Mouse (Mus musculus): ENCODE measurements at regions not wholly inside any gene's neighbourhood (a gene's known extent, or its start where the extent isn't known, plus 50 kb on each side); places are given as distances from the start of the nearest gene placed in this dataset.
A peak's percentile ranks its signal among the peaks of the same experiment; 100 is the strongest.

DNA sequence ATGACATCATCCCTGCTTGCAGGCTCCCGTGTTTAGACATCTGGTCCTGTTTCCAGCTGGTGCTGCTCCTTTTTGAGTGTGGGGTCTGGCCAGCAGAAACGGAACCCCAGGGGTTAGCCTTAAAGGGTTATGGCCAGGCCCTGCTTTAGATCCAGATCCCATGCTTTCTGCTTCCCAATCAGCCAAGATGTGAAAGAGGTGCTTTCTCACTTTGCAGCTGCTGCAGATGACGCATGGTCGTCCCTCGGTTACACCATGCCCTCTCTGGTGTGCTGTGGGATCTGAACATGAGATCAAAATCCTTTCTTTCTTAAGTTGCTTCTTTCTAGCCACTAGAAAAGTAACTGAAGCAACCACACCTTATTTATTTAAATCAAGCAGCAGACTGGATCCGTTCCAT lies 1399.1 kb upstream of the Lrrc6 start:
- DNase-seq = no peak

DNA sequence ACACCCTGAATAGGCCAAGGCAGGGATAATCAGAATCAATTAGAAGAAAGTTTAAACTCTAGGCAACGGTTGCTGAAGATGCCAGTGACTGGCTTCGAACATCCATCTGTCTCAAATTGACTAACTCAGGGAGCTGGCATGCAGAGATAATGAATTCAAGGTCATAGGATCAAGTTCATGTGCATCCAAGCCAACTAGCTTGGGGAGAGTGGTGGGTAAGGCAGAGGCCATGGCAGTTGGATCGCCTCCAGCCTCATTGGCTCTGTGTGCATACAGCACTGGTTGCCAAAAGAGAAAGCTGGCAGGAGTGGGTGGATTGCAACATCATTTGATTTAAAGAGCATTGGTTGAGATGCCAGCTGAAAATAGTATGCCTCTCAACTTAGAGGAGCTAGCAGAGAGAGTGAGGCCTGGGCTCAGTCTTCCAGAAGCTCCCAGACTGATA lies 1398.3 kb upstream of the Lrrc6 start:
- peak; percentile 52 for DNase-seq

DNA sequence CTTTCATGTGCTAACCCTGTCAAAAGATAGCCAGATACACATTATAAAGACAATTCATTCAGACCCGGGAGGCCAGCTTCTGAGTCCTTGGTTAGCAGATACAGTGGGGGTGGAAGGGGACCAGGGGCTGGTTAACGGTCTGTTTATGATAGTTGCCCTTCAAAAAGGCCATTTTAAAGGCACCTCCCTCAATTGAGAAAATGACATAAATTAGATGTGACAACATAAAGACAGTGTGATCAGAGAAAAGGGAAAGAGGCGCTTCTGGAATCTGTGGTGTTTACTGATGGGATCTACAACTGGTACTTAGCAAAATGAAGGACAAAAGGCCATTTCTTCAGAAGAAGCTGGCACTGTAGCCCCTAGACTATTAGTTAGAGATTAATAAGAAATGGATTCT lies 1391.4 kb upstream of the Lrrc6 start:
- DNase-seq = no peak

DNA sequence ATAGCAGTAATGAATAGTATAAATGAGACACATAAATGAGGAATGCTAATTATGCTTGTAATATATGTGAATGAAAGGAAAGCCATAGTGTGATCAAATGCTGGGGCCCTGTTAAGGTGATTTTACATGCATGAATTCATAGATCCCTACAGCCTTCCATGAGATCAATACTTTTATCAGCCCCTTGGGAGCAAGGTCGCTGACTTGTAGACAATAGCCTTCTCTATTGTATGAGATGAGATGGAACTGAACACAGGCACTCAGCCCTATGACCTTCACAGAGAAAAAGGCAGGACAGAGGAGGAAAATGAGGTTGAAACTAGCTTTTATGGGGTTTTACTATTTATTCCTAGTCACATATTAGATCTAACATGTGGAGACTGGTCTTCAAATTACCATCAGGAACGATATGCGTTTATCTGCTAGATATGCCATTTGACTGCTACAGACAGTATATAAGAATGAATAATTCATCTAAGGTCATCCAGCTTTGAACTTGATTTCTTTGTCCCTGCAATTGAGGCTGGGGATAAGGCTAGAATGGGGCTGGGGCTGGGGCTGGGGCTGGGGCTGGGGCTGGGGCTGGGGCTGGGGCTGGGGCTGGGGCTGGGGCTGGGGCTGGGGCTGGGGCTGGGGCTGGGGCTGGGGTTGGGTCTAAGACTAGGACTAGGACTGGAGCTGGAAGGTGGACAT lies 1390.0 kb upstream of the Lrrc6 start:
- DNase-seq = no peak

DNA sequence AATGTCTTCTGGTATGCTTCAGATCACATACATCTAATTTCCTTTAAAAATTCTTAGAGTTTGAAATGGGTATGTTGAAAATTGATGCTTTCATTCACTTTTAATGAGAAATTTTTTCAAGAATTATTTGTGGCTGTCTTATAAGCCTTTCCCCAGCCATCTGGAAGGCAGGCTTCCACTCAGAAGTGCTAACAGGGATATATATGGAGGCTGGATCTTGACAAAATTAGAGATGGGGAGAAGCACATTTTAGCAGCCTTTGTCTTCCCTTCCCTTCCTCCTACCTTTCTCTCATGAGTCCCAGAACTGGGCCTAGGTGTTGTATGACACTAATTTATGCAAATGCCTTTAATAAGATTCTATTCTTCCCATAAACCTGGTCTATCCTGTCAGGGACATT lies 1387.8 kb upstream of the Lrrc6 start:
- no peak for DNase-seq

DNA sequence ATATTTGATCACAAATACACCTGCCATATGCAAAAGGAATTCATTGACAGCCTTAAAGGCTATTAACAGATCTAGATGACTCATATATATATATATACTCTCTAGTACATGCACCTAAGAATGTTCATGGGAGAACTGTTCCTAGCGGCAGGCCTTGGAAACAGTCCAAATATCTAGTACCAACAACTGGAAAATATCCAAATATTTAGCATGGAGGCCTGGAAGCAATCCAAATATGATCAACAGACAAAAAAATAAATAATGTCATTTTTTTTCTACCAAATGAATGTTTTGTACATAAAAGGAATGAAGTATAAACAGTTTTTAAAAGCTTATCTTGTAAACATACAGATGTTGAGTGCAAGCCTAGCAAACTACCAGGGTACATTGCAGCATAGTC lies 1354.6 kb upstream of the Lrrc6 start:
- no peak for DNase-seq

DNA sequence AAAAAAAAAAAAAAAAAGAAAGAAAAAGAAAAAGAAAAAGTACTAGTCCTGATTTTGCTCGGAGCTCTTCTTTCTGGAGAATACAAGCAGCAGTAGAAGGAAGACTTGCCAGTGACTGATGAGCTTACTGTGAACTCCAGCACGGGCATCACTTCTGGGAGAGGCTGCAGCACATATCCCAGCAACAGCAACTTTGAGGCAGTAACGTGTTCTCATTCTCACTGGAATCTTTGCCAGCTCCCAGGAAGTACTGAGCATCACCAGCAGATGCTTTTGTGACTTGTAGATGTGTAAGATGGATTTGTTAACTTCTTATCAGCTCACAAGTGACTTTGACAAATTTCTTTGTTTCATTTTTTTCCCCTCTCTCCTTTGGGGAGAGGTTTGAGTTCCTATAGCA lies 1349.4 kb upstream of the Lrrc6 start:
- no peak for DNase-seq

DNA sequence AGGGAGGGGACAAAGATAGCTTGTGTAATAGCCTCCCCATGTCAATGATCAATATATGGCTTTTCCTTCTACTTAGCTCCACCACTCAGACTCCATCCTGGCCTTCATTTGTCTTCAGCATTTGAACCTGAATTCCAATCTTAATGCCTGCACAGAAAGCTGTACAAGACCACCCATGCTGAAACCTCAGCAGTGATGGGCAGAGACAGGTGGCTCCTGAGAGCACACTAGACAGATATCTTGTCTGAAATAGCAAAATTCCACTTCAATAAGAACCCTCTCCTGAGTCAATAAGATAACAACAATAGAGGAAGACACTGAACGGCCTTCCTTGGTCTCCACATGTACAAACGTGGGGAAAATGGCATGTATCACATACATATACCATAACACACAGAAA lies 1345.0 kb upstream of the Lrrc6 start:
- DNase-seq = no peak

DNA sequence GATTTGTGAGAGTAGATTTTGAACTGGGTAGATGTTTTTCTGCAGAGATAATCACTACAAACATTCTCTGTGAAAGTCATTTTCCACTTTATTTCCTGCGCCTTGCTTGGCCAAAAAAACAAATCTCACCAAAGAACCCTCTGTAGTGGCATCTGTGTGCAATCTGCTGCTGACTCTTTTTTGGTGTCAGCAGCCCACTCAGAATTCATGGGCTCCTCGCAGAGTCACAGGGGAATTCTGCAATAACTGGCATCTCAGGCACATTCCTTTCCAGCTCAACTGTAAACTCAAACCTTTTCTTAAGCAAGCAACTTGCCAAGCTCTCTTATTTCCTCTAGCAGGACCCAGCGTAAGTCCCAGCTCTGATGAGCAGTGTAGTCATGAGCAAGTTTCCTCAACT lies 1340.0 kb upstream of the Lrrc6 start:
- no peak for DNase-seq

DNA sequence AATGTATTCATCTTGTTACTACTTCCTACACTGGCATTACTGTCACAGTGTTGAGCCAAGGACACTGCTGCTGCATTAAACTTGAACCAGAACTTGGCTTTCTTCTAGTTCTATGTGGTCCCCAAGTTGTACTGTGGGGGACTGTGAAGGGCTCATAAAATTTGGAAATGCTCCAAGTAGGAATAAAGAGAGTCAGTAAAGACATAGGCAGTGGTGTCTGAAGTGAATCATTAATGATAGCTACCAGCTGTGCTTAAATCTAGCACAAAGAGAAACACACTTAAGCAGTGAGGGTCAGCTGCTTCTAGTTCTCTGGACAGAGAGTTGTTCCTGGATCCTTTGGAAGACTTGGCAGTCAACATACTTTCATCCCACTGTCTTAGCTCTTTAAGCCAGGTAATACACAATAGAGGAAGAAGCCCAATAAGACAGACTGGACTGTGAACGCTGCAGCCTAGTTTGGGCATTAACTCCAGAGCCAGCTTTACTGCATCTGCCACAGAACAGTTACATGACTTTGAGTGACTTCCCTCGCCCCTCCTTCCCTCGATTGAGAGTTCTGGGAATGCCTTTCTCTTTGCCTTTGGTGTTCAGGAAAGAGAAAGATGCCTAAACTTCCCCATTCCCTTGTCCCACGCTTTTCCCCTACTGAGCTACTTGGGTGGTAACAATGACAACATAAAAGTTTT lies 1325.2 kb upstream of the Lrrc6 start:
- no peak for DNase-seq

DNA sequence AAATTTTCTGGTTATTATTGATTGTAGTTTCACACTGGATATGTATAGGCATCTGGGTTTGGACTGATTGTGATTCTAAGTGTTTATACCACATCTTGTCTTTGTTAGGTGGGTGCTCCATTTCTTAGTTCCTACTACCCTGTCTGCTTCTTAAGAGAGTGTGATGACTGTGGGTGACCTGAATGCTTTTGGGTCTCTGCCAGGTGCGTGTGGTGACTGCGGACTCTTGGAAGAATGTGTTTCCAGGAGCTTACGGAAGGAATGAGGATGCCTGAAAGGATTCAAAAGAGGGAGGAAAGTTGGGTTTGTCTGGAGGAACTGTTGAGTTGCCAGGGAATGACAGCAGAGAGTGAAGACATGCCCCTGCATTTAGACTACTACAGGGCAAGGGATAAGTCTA lies 1322.5 kb upstream of the Lrrc6 start:
- DNase-seq = no peak

DNA sequence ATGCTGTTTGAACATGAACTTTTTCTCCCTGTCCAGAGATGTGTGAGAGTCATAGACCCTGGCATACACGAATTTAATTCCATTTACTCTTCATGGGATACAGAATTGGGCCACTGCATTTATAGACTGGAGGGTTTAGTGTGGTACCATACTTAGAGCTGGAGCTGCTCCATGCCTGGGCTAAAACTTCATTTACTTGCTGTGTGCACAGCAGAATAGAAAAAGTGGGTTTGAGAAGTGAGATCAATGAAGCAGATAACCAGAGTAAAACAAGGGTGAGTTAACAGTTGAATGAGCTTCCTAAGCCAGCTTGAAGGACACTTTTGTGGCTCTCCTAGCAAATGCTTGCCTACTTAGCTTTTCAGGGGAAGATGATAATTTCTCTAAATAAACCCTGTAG lies 1299.2 kb upstream of the Lrrc6 start:
- DNase-seq = no peak

DNA sequence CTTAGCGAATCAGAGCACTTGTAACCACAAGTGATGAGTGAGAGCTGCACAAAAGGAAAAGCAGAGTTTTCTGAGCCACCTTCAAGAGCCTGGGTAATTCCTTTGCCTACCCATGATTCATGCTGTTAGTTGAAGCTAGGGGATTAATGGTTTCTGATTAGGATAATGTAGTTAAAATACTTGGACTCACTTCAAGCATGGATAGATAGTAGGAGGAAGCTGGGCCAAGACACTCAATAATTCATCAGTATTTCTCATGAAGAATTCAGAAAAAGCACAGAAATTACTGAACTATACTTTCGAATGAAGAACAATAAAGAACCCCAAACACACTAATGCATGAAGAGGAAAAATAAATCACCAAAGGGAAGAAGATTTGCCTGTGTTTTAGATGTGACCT lies 1294.9 kb upstream of the Lrrc6 start:
- no peak for DNase-seq

DNA sequence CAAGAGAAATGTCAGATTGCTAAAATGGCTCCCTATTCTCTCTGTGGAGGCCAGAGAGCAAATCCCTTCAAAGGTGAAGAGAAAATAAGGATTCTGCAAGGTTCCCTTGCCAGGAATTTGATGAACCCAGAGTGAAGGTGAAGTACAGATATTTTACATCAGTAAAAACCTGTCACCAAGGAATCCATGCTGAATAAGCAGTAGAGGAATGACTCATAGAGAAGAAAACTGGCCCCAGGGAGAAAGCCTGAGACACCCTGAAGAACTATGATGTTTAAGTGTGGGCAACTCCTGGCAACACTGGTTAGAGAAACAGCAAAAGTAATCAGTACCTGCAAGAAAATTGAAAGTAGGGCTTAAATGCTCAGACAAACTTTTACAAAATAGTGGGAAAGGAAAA lies 1292.1 kb upstream of the Lrrc6 start:
- no peak for DNase-seq

DNA sequence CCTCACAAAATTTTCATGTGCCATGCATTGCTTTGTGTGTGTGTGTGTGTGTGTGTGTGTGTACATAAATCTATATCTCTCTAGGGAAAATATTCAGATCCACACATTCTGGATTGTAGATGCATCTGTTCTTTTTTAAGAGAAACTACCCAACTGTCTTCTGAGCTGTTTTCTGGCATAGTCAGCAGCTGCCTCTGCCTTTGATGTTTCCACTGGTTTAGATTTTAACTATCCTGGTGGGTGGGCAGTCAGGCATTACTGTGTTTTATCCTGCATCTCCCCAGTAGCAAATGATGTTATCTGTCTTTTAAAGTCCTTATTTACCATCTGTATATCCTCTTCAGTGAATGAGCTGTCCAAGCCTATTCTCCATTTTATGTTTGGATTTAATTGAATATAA lies 1287.9 kb upstream of the Lrrc6 start:
- no peak for DNase-seq

DNA sequence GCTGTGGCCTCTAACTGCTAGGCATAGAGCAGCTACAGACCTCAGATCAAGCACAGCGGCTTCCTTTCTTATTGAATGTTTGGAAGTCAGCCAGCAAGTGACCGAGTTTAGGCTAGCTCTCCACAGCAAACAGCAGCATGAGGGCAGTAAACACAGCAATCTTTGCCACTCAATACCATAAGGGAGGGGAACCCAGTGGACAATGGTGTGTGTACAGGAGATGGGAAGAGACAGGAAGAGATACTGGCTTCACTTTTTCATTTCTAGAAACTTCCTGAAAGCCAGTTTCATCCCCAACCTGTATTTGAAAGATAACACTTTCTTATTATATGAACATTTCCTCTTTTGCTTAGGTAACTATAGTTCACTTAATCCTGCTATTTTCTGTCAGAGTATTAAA lies 1284.9 kb upstream of the Lrrc6 start:
- peak; percentile 5 for DNase-seq

DNA sequence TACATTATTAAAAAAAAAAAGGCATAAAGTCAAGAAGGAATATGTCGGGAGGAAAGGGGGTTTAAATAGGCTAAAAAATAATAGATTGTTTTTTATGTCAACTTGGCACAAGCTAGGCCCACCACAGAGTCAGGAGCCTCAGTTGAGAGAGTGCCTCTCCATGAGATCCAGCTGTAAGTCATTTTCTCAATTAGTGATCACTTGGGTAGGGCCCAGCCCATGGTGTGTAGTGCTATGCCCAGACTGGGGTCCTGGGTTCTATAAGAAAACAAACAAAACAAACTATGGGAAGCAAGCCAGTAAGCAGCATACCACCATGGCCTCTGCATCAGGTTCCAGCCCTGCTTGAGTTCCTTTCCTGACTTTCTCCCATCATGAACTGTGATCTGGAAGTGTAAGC lies 1283.0 kb upstream of the Lrrc6 start:
- no peak for DNase-seq

DNA sequence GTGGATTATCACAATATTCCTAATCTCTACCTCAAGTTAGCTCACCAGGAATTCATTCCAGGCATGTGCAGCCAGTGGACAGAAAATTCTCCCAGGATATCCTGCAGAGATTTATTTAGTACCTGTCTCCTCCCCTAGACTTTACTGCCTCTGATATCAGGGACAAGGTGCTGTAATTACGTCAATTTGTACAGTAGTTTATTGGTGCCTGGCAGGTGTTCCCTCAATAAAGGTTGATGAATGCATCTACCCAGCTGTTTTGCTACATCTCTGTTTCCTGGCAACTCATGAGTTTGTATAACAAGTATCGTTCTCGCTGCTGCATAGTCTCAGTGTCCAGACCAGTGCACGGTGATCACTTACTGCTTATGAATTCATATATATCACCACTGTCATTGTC lies 1281.8 kb upstream of the Lrrc6 start:
- no peak for DNase-seq

DNA sequence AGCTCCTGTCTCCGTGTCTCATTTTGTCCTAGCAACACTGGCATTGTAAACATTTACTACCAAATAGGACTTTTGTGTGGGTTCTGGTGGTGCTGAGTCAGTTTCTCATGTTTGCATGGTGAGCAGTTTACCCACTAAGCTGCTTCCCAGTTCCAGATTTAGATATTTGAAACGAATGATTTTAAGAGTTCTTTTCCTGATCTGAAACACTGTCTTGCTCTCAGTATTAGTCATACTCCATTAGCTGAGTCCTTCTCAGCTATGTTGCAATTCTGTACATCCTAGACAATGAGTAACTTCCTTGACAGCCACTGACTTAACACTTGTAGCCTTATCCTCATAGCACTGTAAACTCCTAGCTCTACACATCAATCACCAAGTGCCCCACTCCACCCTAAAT lies 1280.1 kb upstream of the Lrrc6 start:
- no peak for DNase-seq

DNA sequence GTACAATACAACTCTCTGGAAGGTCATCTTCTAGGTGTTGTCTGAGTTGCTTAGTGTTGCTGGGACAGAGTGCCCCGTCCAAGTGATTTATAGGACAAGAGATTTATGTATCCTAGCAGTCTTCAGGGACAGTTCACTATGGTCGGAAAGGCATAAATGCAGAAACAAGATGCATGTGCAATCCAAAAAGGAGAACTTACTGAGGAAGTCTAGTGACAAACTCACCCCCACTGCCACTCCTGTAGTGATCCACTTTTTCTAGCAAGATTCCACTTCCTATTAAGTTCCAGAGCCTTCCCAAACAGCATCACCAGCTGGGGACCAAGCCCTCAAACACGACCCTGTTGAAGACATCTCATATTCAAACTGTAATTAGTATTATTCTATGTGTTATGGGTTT lies 1266.9 kb upstream of the Lrrc6 start:
- DNase-seq = no peak

DNA sequence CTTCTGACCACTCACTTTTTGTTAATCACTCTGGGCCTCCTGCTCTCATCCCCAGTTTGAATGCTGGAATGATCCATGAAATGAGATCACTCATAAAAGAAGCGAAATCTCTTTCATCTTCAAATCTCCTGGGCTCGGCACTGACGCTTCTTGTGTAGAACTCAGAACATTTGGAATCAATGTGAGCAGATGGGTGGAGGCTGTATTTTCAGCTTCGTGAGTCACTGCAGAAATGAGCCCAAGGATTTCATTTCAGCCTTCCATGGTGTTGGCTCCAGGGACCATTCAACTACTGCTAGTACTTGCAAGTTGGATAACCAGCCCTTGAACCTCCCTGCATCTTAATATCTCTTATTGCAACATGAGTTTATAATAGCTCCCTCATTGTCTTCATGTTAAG lies 1258.5 kb upstream of the Lrrc6 start:
- DNase-seq = no peak

DNA sequence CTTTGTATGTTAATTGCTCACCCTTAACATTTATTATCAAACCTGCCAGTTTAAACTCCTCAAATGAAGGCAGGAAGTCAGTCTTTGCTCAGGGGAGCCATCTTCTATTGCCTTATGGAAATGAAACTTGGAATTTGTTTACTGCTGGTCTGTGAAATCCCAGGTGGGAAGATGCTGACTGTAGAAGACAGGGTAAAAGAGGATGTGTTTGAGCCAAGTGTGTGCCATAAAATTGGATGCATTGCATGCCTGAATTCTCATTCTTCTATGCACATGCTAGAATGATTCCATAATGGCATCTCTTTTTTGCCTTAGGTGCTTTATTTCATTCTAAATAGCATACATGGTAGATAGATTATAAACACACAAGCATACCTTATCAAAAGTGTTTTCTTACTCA lies 1249.9 kb upstream of the Lrrc6 start:
- no peak for DNase-seq

DNA sequence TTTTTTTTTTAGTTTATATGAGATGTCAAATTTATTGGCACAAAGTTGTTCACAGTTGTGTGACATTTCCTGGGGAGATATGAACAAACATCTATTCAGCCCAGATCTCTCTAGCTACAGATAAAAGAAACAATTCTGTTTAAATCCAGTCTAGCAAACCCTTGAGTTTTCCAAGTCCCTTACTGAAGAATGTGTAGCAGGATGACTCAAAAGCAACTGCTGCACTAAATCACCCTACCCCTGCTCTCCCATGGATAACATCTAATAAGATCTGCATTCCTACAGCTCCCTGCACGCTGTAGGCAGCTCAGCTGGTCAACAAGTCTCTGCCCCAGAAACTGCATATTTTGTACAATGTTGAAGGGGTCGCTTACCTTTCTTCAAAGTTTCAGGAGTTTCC lies 1242.6 kb upstream of the Lrrc6 start:
- no peak for DNase-seq

DNA sequence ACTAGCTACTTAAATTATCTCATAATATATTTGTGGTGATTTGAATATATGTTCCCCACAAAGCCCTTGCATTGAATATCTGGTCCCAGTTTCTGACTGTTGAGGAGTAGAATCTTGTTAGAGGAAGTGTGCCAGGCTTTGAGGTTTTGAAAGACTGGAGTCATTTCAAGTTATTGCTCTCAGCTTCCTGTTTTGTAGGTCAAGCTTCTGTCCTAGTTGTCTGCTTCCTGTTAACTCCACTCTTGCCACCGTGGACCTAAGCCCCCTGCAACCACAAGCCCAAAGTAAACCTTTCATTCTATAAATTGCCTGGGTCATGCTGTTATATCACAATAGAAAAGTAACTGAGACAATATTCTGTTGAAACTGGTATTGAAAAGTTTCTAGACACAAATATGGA lies 1232.3 kb upstream of the Lrrc6 start:
- DNase-seq = no peak

DNA sequence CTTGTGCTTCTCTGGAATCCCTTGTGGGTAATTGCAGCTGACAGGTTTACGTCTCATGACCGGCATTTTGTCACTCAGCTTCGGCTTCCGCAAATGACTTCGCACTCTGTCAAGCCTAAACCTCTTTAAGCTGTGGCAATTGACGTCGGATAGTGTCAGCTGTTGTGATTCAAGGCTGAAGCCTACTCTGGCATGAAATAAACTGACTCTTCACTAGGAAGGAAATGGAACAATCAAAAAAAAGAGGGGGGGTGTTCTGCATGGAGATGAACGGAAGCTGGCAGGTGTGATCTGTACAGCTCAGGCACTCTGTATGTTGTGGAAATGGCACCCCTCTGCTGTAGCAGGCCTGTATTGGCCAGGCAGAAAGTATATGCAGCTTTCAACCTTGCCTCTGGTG lies 1228.8 kb upstream of the Lrrc6 start:
- DNase-seq = no peak
